Mouse (Mus musculus): ENCODE measurements around the gene Hoxa7.

GRCm38 (mm10) chr6:52267221-52267620 lies 45.6 kb upstream of the Hoxa7 start:
- TF ChIP-seq CTCF (IDR thresholded peaks at IDR 0.05 in 2 of 3, conservative IDR thresholded peaks at IDR 0.05 in 1 of 3; ENCODE audit: control insufficient read depth in 1 of 3, insufficient read depth in 1 of 3, low read depth in 2 of 3, low read length in 3 of 3, poor library complexity in 1 of 3, severe bottlenecking in 1 of 3): no peak
- no peak for TF ChIP-seq POLR2A (IDR thresholded peaks at IDR 0.05; ENCODE audit: control insufficient read depth in 1 of 2, insufficient read depth in 1 of 2, low read depth in 1 of 2, low read length in 2 of 2, poor library complexity in 1 of 2)
- TF ChIP-seq MXI1 (IDR thresholded peaks at IDR 0.05; ENCODE audit: low read depth, low read length): no peak
- TF ChIP-seq USF1 (IDR thresholded peaks at IDR 0.05; ENCODE audit: low read depth, low read length): no peak
- no peak for TF ChIP-seq RAD21 (IDR thresholded peaks at IDR 0.05; ENCODE audit: low read depth, low read length)
- TF ChIP-seq UBTF (IDR thresholded peaks at IDR 0.05; ENCODE audit: borderline replicate concordance, insufficient read depth, low read depth, low read length): no peak
- no peak for TF ChIP-seq MAX (IDR thresholded peaks at IDR 0.05; ENCODE audit: low read length)
- no peak for TF ChIP-seq POLR2AphosphoS2 (IDR thresholded peaks at IDR 0.05; ENCODE audit: low read length)
- no peak for TF ChIP-seq SMC3 (IDR thresholded peaks at IDR 0.05; ENCODE audit: low read depth, low read length)
- no peak for TF ChIP-seq KAT2A (conservative IDR thresholded peaks at IDR 0.05; ENCODE audit: low read depth, low read length)
- no peak for TF ChIP-seq NELFE (IDR thresholded peaks at IDR 0.05; ENCODE audit: low read depth, low read length)
- TF ChIP-seq JUND (IDR thresholded peaks at IDR 0.05; ENCODE audit: low read depth, low read length): no peak
